ENCODE assay signal across 9 mouse cellular contexts in genomic region chr4:123939838-123940237, GRCm38 (mm10). TPM values are rescaled to one million over a fixed set of nuclear protein-coding genes. Genes with fewer than 3 reads are reported as not detected.
DNase-seq lines count a peak whose midpoint lies in the region; ATAC-seq and TF ChIP-seq lines count a peak whose summit lies in the region.
"Had no signal": no experiment of that assay in that cellular context is flagged by ENCODE, and none has a peak within 500 bp of the region (broad histone marks: within the 10 kb centered on the region; RNA-seq: fewer than 3 reads in every experiment).

No protein-coding gene starts in this region.

- H3K4me2 ChIP-seq in forebrain, embryonic 16.5 days (ENCODE audit: low read length), result no peak overlapping the region
- H3K4me2 ChIP-seq: limb, embryonic 12.5 days had no signal

- peak; percentile 38 for TF ChIP-seq CTCF in lung, adult 2 months (IDR thresholded peaks at IDR 0.05; ENCODE audit: insufficient read depth, low read length)

- H3K36me3 ChIP-seq in forebrain, embryonic 16.5 days (ENCODE audit: control insufficient read depth, insufficient read depth), result peaks cover 18% of the 10 kb centered on the region

- H3K4me1 ChIP-seq in forebrain, embryonic 16.5 days (replicated peaks; ENCODE audit: control insufficient read depth, insufficient read depth, low read length), result no peaks in the 10 kb centered on the region
- no peaks in the 10 kb centered on the region for H3K4me1 ChIP-seq in lung, adult 2 months (ENCODE audit: control insufficient read depth, insufficient read depth, low read length)
- H3K4me1 ChIP-seq: limb, embryonic 12.5 days had no signal

- WGBS in forebrain, embryonic 16.5 days, result 4% methylated on average over 4 of the region's 4 CpGs
- 4% methylated on average over 4 of the region's 4 CpGs for WGBS in lung, adult 2 months

- H3K4me3 ChIP-seq in forebrain, embryonic 16.5 days (replicated peaks; ENCODE audit: low read length), result no peak overlapping the region
- H3K4me3 ChIP-seq in lung, adult 2 months (replicated peaks; ENCODE audit: extremely low read depth, low read depth, low read length), result no peak overlapping the region
- H3K4me3 ChIP-seq: limb, embryonic 12.5 days had no signal

- ATAC-seq in forebrain, embryonic 16.5 days, result 0 out of 2 replicates have a peak, but pooled peaks have one; percentile 23

- H3K27ac ChIP-seq in forebrain, embryonic 16.5 days (ENCODE audit: low read length), result no peak overlapping the region
- H3K27ac ChIP-seq: limb, embryonic 12.5 days had no signal

- DNase-seq in ovary, postnatal 10 days (ENCODE audit: low spot score), result peak; percentile 39
- no peak for DNase-seq in ovary, adult 18-20 months (ENCODE audit: low spot score)
- peak; percentile 52 for DNase-seq in brain, embryonic 18.5 days (ENCODE audit: low read depth, low spot score)
- peak; percentile 52 to 85 for DNase-seq in kidney, postnatal 25 days
- peak; percentile 67 for DNase-seq in lung, adult 2 months
- peak; percentile 93 for DNase-seq in right cerebral cortex, postnatal 4 days
- DNase-seq in yolk sac, embryonic 10.5 days (ENCODE audit: low spot score), result peak; percentile 53

- TF ChIP-seq POLR2A in lung, adult 2 months (IDR thresholded peaks at IDR 0.05; ENCODE audit: borderline replicate concordance, extremely low read depth, low read depth, low read length), result no peak

- H3K9me3 ChIP-seq in forebrain, embryonic 16.5 days (ENCODE audit: control insufficient read depth, low read length), result no peaks in the 10 kb centered on the region
- H3K9me3 ChIP-seq: limb, embryonic 12.5 days had no signal

- no peak overlapping the region for H3K9ac ChIP-seq in forebrain, embryonic 16.5 days (replicated peaks; ENCODE audit: low read depth, low read length)
- H3K9ac ChIP-seq: limb, embryonic 12.5 days had no signal

- H3K27me3 ChIP-seq in forebrain, embryonic 16.5 days (replicated peaks; ENCODE audit: control insufficient read depth, insufficient read depth, low read length), result no peaks in the 10 kb centered on the region
- H3K27me3 ChIP-seq: limb, embryonic 12.5 days had no signal

RNA-seq across cellular contexts. Expression of gene 4930535I16Rik, which starts 22.0 kb away (rescaled TPM):
- not detected in 2 replicates for polyA plus RNA-seq in forebrain, embryonic 16.5 days (2015; fragmentation: Nextera tagmentation; extraction: Ambion mirVana)
- polyA plus RNA-seq in lung, adult 2 months (2012; rRNA removed), result not detected in 2 replicates
- polyA plus RNA-seq: limb, embryonic 12.5 days had no signal

RNA-seq across cellular contexts. Expression of gene Rragc, which starts 22.6 kb away (rescaled TPM):
- 44.7 and 54.8 TPM in 2 replicates for polyA plus RNA-seq in forebrain, embryonic 16.5 days (2015; fragmentation: Nextera tagmentation; extraction: Ambion mirVana)
- polyA plus RNA-seq in lung, adult 2 months (2012; rRNA removed), result 39.9 and 49.6 TPM in 2 replicates

RNA-seq across cellular contexts. Expression of gene Mycbp, which starts 35.2 kb away (rescaled TPM):
- polyA plus RNA-seq in forebrain, embryonic 16.5 days (2015; fragmentation: Nextera tagmentation; extraction: Ambion mirVana), result 34.1 and 38.8 TPM in 2 replicates
- polyA plus RNA-seq in lung, adult 2 months (2012; rRNA removed), result 10.7 and 15.7 TPM in 2 replicates
